Comparison of ENCODE assay signal across 8 mouse cellular contexts in the genomic region with DNA sequence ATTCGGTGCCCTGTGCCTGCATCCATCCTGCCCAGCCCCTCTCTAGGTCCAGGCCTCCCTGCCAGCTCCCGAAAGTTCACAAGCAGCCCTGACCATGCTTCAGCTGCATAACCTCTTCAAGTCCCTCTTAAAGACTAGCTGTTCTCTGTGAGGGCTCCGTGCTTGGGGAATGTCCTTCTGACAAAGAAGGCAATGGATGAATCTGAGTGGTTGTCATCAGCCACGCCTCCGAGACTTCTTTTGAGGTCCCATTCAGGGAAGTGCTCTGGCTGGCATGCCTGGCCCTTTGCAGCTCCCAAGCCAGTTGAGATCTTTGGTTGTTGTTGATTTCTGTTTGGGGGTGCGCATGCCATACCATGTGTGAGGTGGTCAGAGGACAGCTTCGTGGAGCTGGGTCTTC.
A peak's percentile ranks its signal among the peaks of the same experiment; 100 is the strongest.
DNase-seq lines count a peak whose midpoint lies in the region; ATAC-seq and TF ChIP-seq lines count a peak whose summit lies in the region.

No protein-coding gene starts in this region.

- no peak for ATAC-seq in limb, embryonic 14.5 days (ENCODE audit: low FRiP score, low read depth)

- no peak overlapping the region for H3K4me3 ChIP-seq in testis, adult 2 months (ENCODE audit: control insufficient read depth, low read depth, low read length)
- no peak overlapping the region for H3K4me3 ChIP-seq in hindbrain, embryonic 10.5 days
- H3K4me3 ChIP-seq in limb, embryonic 14.5 days (replicated peaks; ENCODE audit: low read length) = no peak overlapping the region

- no peak for TF ChIP-seq CTCF in testis, adult 2 months (IDR thresholded peaks at IDR 0.05; ENCODE audit: control insufficient read depth, insufficient read depth, insufficient replicate concordance, low read depth, low read length)

- TF ChIP-seq POLR2A in testis, adult 2 months (IDR thresholded peaks at IDR 0.05; ENCODE audit: control insufficient read depth, low read depth, low read length) = no peak
- no peak for TF ChIP-seq POLR2A in limb, embryonic 14.5 days (IDR thresholded peaks at IDR 0.05; ENCODE audit: borderline replicate concordance, extremely low read depth, insufficient read depth, insufficient read length)

- no peak overlapping the region for H3K9ac ChIP-seq in limb, embryonic 14.5 days (ENCODE audit: low read depth, low read length, severe bottlenecking)

- no peak overlapping the region for H3K4me2 ChIP-seq in limb, embryonic 14.5 days (replicated peaks; ENCODE audit: low read depth, low read length, severe bottlenecking)

- no peaks in the 10 kb centered on the region for H3K9me3 ChIP-seq in hindbrain, embryonic 10.5 days
- H3K9me3 ChIP-seq in limb, embryonic 14.5 days (ENCODE audit: control insufficient read depth, low read length) = no peaks in the 10 kb centered on the region

- H3K27ac ChIP-seq in testis, adult 2 months (ENCODE audit: control insufficient read depth, insufficient read depth, low read depth, low read length) = peak overlapping the region; percentile 61
- H3K27ac ChIP-seq in hindbrain, embryonic 10.5 days = peak overlapping the region; percentile 96
- peak overlapping the region; percentile 85 for H3K27ac ChIP-seq in limb, embryonic 14.5 days (replicated peaks; ENCODE audit: low read depth, low read length)

- H3K36me3 ChIP-seq in testis, adult 2 months (ENCODE audit: control insufficient read depth, insufficient read depth, low read length) = no peaks in the 10 kb centered on the region
- H3K36me3 ChIP-seq in hindbrain, embryonic 10.5 days = no peaks in the 10 kb centered on the region
- no peaks in the 10 kb centered on the region for H3K36me3 ChIP-seq in limb, embryonic 14.5 days (ENCODE audit: control insufficient read depth, insufficient read depth, low read length)

- no peak for DNase-seq in testis, postnatal 14 days (ENCODE audit: low spot score)
- DNase-seq in hindbrain, embryonic 10.5 days (ENCODE audit: low spot score) = peak; percentile 56
- no peak for DNase-seq in limb, embryonic 14.5 days (ENCODE audit: low spot score)
- DNase-seq in adrenal gland, postnatal 25 days = no peak
- DNase-seq in ovary, adult 18-20 months (ENCODE audit: low spot score) = no peak
- DNase-seq in layer of hippocampus, adult 9-11 months = no peak
- DNase-seq in cerebellum, adult 8-10 months = no peak

- peaks cover 4% of the 10 kb centered on the region for H3K4me1 ChIP-seq in testis, adult 2 months (ENCODE audit: control insufficient read depth, insufficient read depth, low read length)
- peaks cover 74% of the 10 kb centered on the region for H3K4me1 ChIP-seq in hindbrain, embryonic 10.5 days (replicated peaks)
- H3K4me1 ChIP-seq in limb, embryonic 14.5 days (ENCODE audit: control insufficient read depth, insufficient read depth, low read length) = peaks cover 45% of the 10 kb centered on the region

- WGBS in hindbrain, embryonic 10.5 days = 42% methylated on average over 7 of the region's 7 CpGs
- WGBS in limb, embryonic 14.5 days = 65% methylated on average over 7 of the region's 7 CpGs

- no peaks in the 10 kb centered on the region for H3K27me3 ChIP-seq in testis, adult 2 months (ENCODE audit: control insufficient read depth, insufficient read depth, low read length)
- H3K27me3 ChIP-seq in hindbrain, embryonic 10.5 days (ENCODE audit: insufficient read depth, poor library complexity, severe bottlenecking) = 0 out of 2 replicates have a peak, but pooled peaks cover 7% of the 10 kb centered on the region
- H3K27me3 ChIP-seq in limb, embryonic 14.5 days (ENCODE audit: control insufficient read depth, insufficient read depth, low read length) = no peaks in the 10 kb centered on the region
